28 mouse cellular contexts compared by ENCODE assay signal in genomic region chr12:35993583-35993982, GRCm38 (mm10). TPM values are rescaled to one million over a fixed set of nuclear protein-coding genes. Genes with fewer than 3 reads are reported as not detected.
A peak's percentile ranks its signal among the peaks of the same experiment; 100 is the strongest.
DNase-seq lines count a peak whose midpoint lies in the region; ATAC-seq lines count a peak whose summit lies in the region.
"Had no signal": no experiment of that assay in that cellular context is flagged by ENCODE, and none has a peak within 500 bp of the region (broad histone marks: within the 10 kb centered on the region; RNA-seq: fewer than 3 reads in every experiment).

No protein-coding gene starts in this region.

- H3K9me3 ChIP-seq in hindbrain, embryonic 14.5 days (ENCODE audit: control insufficient read depth, low read length), result no peaks in the 10 kb centered on the region
- no peaks in the 10 kb centered on the region for H3K9me3 ChIP-seq in hindbrain, embryonic 12.5 days (replicated peaks)
- H3K9me3 ChIP-seq in intestine, embryonic 14.5 days (ENCODE audit: control insufficient read depth, low read length), result no peaks in the 10 kb centered on the region
- no peaks in the 10 kb centered on the region for H3K9me3 ChIP-seq in stomach, embryonic 14.5 days (ENCODE audit: control insufficient read depth, low read depth, low read length)
- H3K9me3 ChIP-seq: embryonic facial prominence, embryonic 15.5 days; heart, embryonic 10.5 days; hindbrain, embryonic 13.5 days had no signal

- no peaks in the 10 kb centered on the region for H3K27me3 ChIP-seq in hindbrain, embryonic 14.5 days (ENCODE audit: control insufficient read depth, insufficient read depth, low read length)
- no peaks in the 10 kb centered on the region for H3K27me3 ChIP-seq in hindbrain, embryonic 12.5 days
- H3K27me3 ChIP-seq in intestine, embryonic 14.5 days (replicated peaks; ENCODE audit: control insufficient read depth, insufficient read depth, low read length), result no peaks in the 10 kb centered on the region
- H3K27me3 ChIP-seq in stomach, embryonic 14.5 days (ENCODE audit: control insufficient read depth, insufficient read depth, low read length), result no peaks in the 10 kb centered on the region
- H3K27me3 ChIP-seq: embryonic facial prominence, embryonic 15.5 days; hindbrain, embryonic 13.5 days; Patski had no signal

- H3K9ac ChIP-seq in hindbrain, embryonic 14.5 days, result no peak overlapping the region
- H3K9ac ChIP-seq in hindbrain, embryonic 12.5 days, result no peak overlapping the region
- no peak overlapping the region for H3K9ac ChIP-seq in intestine, embryonic 14.5 days (ENCODE audit: low read length)
- no peak overlapping the region for H3K9ac ChIP-seq in stomach, embryonic 14.5 days (replicated peaks; ENCODE audit: low read depth, low read length)
- H3K9ac ChIP-seq: embryonic facial prominence, embryonic 15.5 days; hindbrain, embryonic 13.5 days had no signal

- DNase-seq in hindbrain, embryonic 14.5 days (ENCODE audit: low spot score), result peak; percentile 27
- DNase-seq in intestine, embryonic 14.5 days (ENCODE audit: low spot score), result no peak
- DNase-seq in adrenal gland, postnatal 10 days, result no peak
- DNase-seq in spleen, postnatal 14 days (ENCODE audit: low spot score in 2 of 2), result no peak
- DNase-seq: adrenal gland, postnatal 25 days; cerebellum, adult 2 months; cerebellum, postnatal 10 days; embryo, embryonic 11 days; gastrocnemius, postnatal 10 days; heart, adult 18-20 months; heart, postnatal 10 days; heart, postnatal 4 days had no signal

- H3K36me3 ChIP-seq in hindbrain, embryonic 14.5 days (replicated peaks; ENCODE audit: control insufficient read depth, insufficient read depth), result no peaks in the 10 kb centered on the region
- H3K36me3 ChIP-seq in hindbrain, embryonic 12.5 days, result no peaks in the 10 kb centered on the region
- no peaks in the 10 kb centered on the region for H3K36me3 ChIP-seq in intestine, embryonic 14.5 days (ENCODE audit: control insufficient read depth, insufficient read depth, low read length)
- no peaks in the 10 kb centered on the region for H3K36me3 ChIP-seq in stomach, embryonic 14.5 days (ENCODE audit: control insufficient read depth, insufficient read depth, low read length)
- H3K36me3 ChIP-seq: embryonic facial prominence, embryonic 15.5 days; heart, embryonic 10.5 days; hindbrain, embryonic 13.5 days had no signal

- no peak overlapping the region for H3K4me3 ChIP-seq in hindbrain, embryonic 14.5 days (replicated peaks; ENCODE audit: low read length)
- H3K4me3 ChIP-seq in hindbrain, embryonic 12.5 days, result no peak overlapping the region
- H3K4me3 ChIP-seq in intestine, embryonic 14.5 days (ENCODE audit: low read depth, low read length), result no peak overlapping the region
- peak overlapping the region; percentile 0; the same call in 1 of the 2 replicates for H3K4me3 ChIP-seq in stomach, embryonic 14.5 days (ENCODE audit: low read depth, low read length)
- H3K4me3 ChIP-seq: embryonic facial prominence, embryonic 15.5 days; erythroblast, embryonic 14.5 days; heart, embryonic 10.5 days; hindbrain, embryonic 13.5 days had no signal

- 0 out of 2 replicates have a peak overlapping the region, but pooled peaks have one; percentile 43 for H3K27ac ChIP-seq in hindbrain, embryonic 14.5 days
- H3K27ac ChIP-seq in hindbrain, embryonic 12.5 days, result no peak overlapping the region
- no peak overlapping the region for H3K27ac ChIP-seq in intestine, embryonic 14.5 days (ENCODE audit: low read depth)
- no peak overlapping the region for H3K27ac ChIP-seq in stomach, embryonic 14.5 days (ENCODE audit: low read length)
- H3K27ac ChIP-seq: embryonic facial prominence, embryonic 15.5 days; heart, embryonic 10.5 days had no signal

- H3K4me1 ChIP-seq in hindbrain, embryonic 14.5 days (replicated peaks; ENCODE audit: control insufficient read depth, insufficient read depth, low read length), result peaks cover 16% of the 10 kb centered on the region; the same call in 1 of the 2 replicates
- H3K4me1 ChIP-seq in hindbrain, embryonic 12.5 days, result peaks cover 13% of the 10 kb centered on the region; the same call in 1 of the 2 replicates
- H3K4me1 ChIP-seq in intestine, embryonic 14.5 days (replicated peaks; ENCODE audit: control insufficient read depth, insufficient read depth, low read length), result no peaks in the 10 kb centered on the region
- no peaks in the 10 kb centered on the region for H3K4me1 ChIP-seq in stomach, embryonic 14.5 days (ENCODE audit: control insufficient read depth, insufficient read depth, low read length)
- H3K4me1 ChIP-seq: embryonic facial prominence, embryonic 15.5 days; heart, embryonic 10.5 days had no signal

- no peak overlapping the region for H3K4me2 ChIP-seq in hindbrain, embryonic 14.5 days (replicated peaks)
- no peak overlapping the region for H3K4me2 ChIP-seq in hindbrain, embryonic 12.5 days (replicated peaks)
- H3K4me2 ChIP-seq in intestine, embryonic 14.5 days (ENCODE audit: low read length), result no peak overlapping the region
- 0 out of 2 replicates have a peak overlapping the region, but pooled peaks have one; percentile 5 for H3K4me2 ChIP-seq in stomach, embryonic 14.5 days (replicated peaks; ENCODE audit: low read depth, low read length)
- H3K4me2 ChIP-seq: embryonic facial prominence, embryonic 15.5 days; hindbrain, embryonic 13.5 days had no signal

- WGBS in hindbrain, embryonic 14.5 days, result 76% methylated on average over 3 of the region's 3 CpGs
- 79% methylated on average over 3 of the region's 3 CpGs for WGBS in hindbrain, embryonic 12.5 days
- WGBS in intestine, embryonic 14.5 days, result 54% methylated on average over 3 of the region's 3 CpGs
- 60% methylated on average over 3 of the region's 3 CpGs for WGBS in stomach, embryonic 14.5 days

- no peak for ATAC-seq in hindbrain, embryonic 14.5 days (ENCODE audit: low FRiP score)
- ATAC-seq in hindbrain, embryonic 12.5 days (ENCODE audit: low FRiP score), result no peak
- peak; percentile 45; the same call in 1 of the 2 replicates for ATAC-seq in intestine, embryonic 14.5 days (replicated peaks; ENCODE audit: low FRiP score, low TSS enrichment, low read depth)
- no peak for ATAC-seq in stomach, embryonic 14.5 days (ENCODE audit: insufficient number of reproducible peaks, insufficient read depth, low FRiP score, low read depth)
- ATAC-seq in cerebellum, adult (ENCODE audit: insufficient number of reproducible peaks, low FRiP score, low TSS enrichment), result no peak
- ATAC-seq: activated CD4-positive, CD25-positive, alpha-beta regulatory T cell, adult 4 months; forebrain, embryonic 16.5 days; Patski had no signal

RNA-seq across cellular contexts. Expression of gene Agr2, which starts 0.9 kb away (rescaled TPM):
- polyA plus RNA-seq in hindbrain, embryonic 14.5 days (2014; fragmentation: Nextera tagmentation; extraction: Ambion mirVana), result not detected in 2 replicates
- 0.28 and 0.42 TPM in 2 replicates for polyA plus RNA-seq in hindbrain, embryonic 12.5 days (2016; fragmentation: Nextera tagmentation; extraction: Ambion mirVana)
- 33.5 and 64.9 TPM in 2 replicates for polyA plus RNA-seq in intestine, embryonic 14.5 days (2014; fragmentation: Nextera tagmentation; extraction: Ambion mirVana)
- polyA plus RNA-seq in stomach, embryonic 14.5 days (2014; fragmentation: Nextera tagmentation; extraction: Ambion mirVana), result 223 TPM in 2 replicates
- total RNA-seq in adrenal gland, postnatal 10 days (2021), result not detected
- total RNA-seq: adrenal gland, adult 18-20 months; adrenal gland, postnatal 25 days; common myeloid progenitor, adult 5-6 weeks; gastrocnemius, postnatal 10 days; gastrocnemius, postnatal 4 days; heart, postnatal 10 days; heart, postnatal 4 days had no signal
- polyA plus RNA-seq: activated CD4-positive, CD25-positive, alpha-beta regulatory T cell, adult 4 months; C2C12; cerebellum, adult 2 months; embryonic facial prominence, embryonic 11.5 days; erythroblast, embryonic 14.5 days; forebrain, embryonic 11.5 days; forebrain, embryonic 16.5 days; heart, embryonic 10.5 days; hindbrain, embryonic 13.5 days had no signal

RNA-seq across cellular contexts. Expression of gene Tspan13, which starts 48.7 kb away (rescaled TPM):
- polyA plus RNA-seq in hindbrain, embryonic 14.5 days (2014; fragmentation: Nextera tagmentation; extraction: Ambion mirVana), result 348 and 382 TPM in 2 replicates
- polyA plus RNA-seq in hindbrain, embryonic 12.5 days (2016; fragmentation: Nextera tagmentation; extraction: Ambion mirVana), result 257 TPM in 2 replicates
- polyA plus RNA-seq in intestine, embryonic 14.5 days (2014; fragmentation: Nextera tagmentation; extraction: Ambion mirVana), result 90.6 and 97.3 TPM in 2 replicates
- 123 and 132 TPM in 2 replicates for polyA plus RNA-seq in stomach, embryonic 14.5 days (2014; fragmentation: Nextera tagmentation; extraction: Ambion mirVana)
- total RNA-seq in adrenal gland, postnatal 10 days (2021), result 10 to 100 TPM; 35.7 to 47.8 TPM

Comparison
In these comparisons a context has a peak if more than half of its experiments do, and no peak if none do; other contexts are left out.
1. RNA of gene Agr2, which starts 0.9 kb away (polyA plus RNA-seq): 223 TPM in stomach, embryonic 14.5 days and 33.5 to 64.9 TPM in intestine, embryonic 14.5 days; 0.28 to 0.42 TPM in hindbrain, embryonic 12.5 days and not detected in hindbrain, embryonic 14.5 days; every median in the first group is over 10 times any median in the second.